Mouse (Mus musculus): ENCODE results near the gene Gm5622. TPM values are rescaled to one million over a fixed set of nuclear protein-coding genes. Genes with fewer than 3 reads are reported as not detected.

The Gm5622 gene
- polyA plus RNA-seq, 1 experiment from 2014 or later = not detected

Other genes with a start within 250 kb of the Gm5622 start
- gene Gm7247, start 191.0 kb upstream of the Gm5622 start, polyA plus RNA-seq (2014; fragmentation: Nextera tagmentation; extraction: Ambion mirVana) = not detected in 2 replicates
- not detected in 2 replicates for gene Vmn2r88, start 142.0 kb upstream of the Gm5622 start, polyA plus RNA-seq (2014; fragmentation: Nextera tagmentation; extraction: Ambion mirVana)
- gene Vmn2r89, start 100.9 kb upstream of the Gm5622 start, polyA plus RNA-seq (2014; fragmentation: Nextera tagmentation; extraction: Ambion mirVana) = not detected in 2 replicates
- not detected in 2 replicates for gene Gm17175, start 21.3 kb downstream of the Gm5622 start, polyA plus RNA-seq (2014; fragmentation: Nextera tagmentation; extraction: Ambion mirVana)
- not detected in 2 replicates for gene Gm17174, start 39.3 kb downstream of the Gm5622 start, polyA plus RNA-seq (2014; fragmentation: Nextera tagmentation; extraction: Ambion mirVana)
- gene Gm17078, start 58.5 kb downstream of the Gm5622 start, polyA plus RNA-seq (2014; fragmentation: Nextera tagmentation; extraction: Ambion mirVana) = not detected in 2 replicates
- gene Gm4181, start 82.9 kb downstream of the Gm5622 start, polyA plus RNA-seq (2014; fragmentation: Nextera tagmentation; extraction: Ambion mirVana) = not detected in 2 replicates
- not detected in 2 replicates for gene Gm17079, start 142.7 kb downstream of the Gm5622 start, polyA plus RNA-seq (2014; fragmentation: Nextera tagmentation; extraction: Ambion mirVana)
- gene Gm5800, start 164.4 kb downstream of the Gm5622 start, polyA plus RNA-seq (2014; fragmentation: Nextera tagmentation; extraction: Ambion mirVana) = not detected in 2 replicates
- not detected in 2 replicates for gene Ang4, start 220.8 kb downstream of the Gm5622 start, polyA plus RNA-seq (2014; fragmentation: Nextera tagmentation; extraction: Ambion mirVana)
- gene AY358078, start 247.3 kb downstream of the Gm5622 start, polyA plus RNA-seq (2014; fragmentation: Nextera tagmentation; extraction: Ambion mirVana) = not detected in 2 replicates